ENCODE assay signal across 8 mouse cellular contexts in the genomic region with DNA sequence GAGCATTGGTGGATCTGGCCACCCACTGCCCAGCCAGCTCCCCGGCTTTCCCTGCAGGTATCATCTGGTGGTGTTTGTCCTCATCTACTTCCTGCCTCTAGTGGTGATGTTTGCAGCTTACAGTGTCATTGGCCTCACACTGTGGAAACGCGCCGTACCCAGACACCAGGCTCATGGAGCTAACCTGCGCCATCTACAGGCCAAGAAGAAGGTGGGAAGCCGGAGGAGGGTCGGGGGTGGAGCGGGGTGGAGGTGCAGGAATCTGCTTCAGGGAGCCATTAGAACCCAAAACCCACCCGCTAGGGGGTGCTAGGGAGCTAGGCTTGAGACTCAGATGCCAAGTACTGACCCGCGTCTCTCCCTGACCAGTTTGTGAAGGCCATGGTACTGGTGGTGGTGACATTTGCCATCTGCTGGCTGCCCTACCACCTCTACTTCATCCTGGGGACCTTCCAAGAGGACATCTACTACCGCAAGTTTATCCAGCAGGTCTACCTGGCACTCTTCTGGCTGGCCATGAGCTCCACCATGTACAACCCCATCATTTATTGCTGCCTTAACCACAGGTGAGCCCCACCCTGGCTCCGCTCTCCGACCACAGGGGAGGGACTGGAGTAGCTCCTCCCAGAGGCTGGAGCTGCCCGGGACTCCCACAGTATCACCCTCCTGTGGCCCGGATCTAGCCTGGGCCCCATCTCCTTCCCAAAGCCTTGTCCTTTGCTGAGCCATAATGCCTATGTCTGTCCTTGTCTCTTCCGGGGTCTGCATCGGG. TPM values are rescaled to one million over a fixed set of nuclear protein-coding genes. Genes with fewer than 3 reads are reported as not detected.
DNase-seq lines count a peak whose midpoint lies in the region; ATAC-seq and TF ChIP-seq lines count a peak whose summit lies in the region.

No protein-coding gene starts in this region.

- H3K9me3 ChIP-seq in liver, embryonic 11.5 days (ENCODE audit: control insufficient read depth, low read length) = no peaks in the 10 kb centered on the region
- no peaks in the 10 kb centered on the region for H3K9me3 ChIP-seq in stomach, postnatal 0 days (ENCODE audit: control insufficient read depth, low read length)

- H3K4me3 ChIP-seq in liver, embryonic 11.5 days (ENCODE audit: low read depth, low read length) = no peak overlapping the region
- H3K4me3 ChIP-seq in stomach, postnatal 0 days (ENCODE audit: low read depth, low read length) = no peak overlapping the region

- 16% methylated on average over 18 of the region's 18 CpGs for WGBS in liver, embryonic 11.5 days
- WGBS in stomach, postnatal 0 days = 17% methylated on average over 18 of the region's 18 CpGs

- peak; percentile 88 for ATAC-seq in liver, embryonic 11.5 days (replicated peaks; ENCODE audit: low FRiP score)
- ATAC-seq in stomach, postnatal 0 days (ENCODE audit: low FRiP score, low TSS enrichment) = peak; percentile 84

- DNase-seq in A20 (ENCODE audit: low read depth, low spot score) (peak; percentile 87), adipocyte (ENCODE audit: low spot score) (peak; percentile 64)
- DNase-seq in embryo, embryonic 10 days (ENCODE audit: low spot score) = peak; percentile 92
- peak; percentile 19 to 20 for DNase-seq in heart, adult 9 months (ENCODE audit: low spot score in 2 of 2)
- DNase-seq in kidney, adult 9 months = peak; percentile 67
- DNase-seq in liver, embryonic 11.5 days (ENCODE audit: low spot score) = peak; percentile 85
- peak; percentile 82 for DNase-seq in naive thymus-derived CD4-positive, alpha-beta T cell, adult 2 months (ENCODE audit: low read depth)
- DNase-seq in stomach, postnatal 0 days (ENCODE audit: low spot score) = peak; percentile 84

- no peak overlapping the region for H3K27ac ChIP-seq in liver, embryonic 11.5 days (ENCODE audit: low read depth, low read length)
- no peak overlapping the region for H3K27ac ChIP-seq in stomach, postnatal 0 days (replicated peaks)

- H3K4me1 ChIP-seq in liver, embryonic 11.5 days (replicated peaks; ENCODE audit: control insufficient read depth, insufficient read depth, low read length) = peaks cover 4% of the 10 kb centered on the region; the same call in 1 of the 2 replicates
- no peaks in the 10 kb centered on the region for H3K4me1 ChIP-seq in stomach, postnatal 0 days (replicated peaks; ENCODE audit: control insufficient read depth, insufficient read depth)

- H3K27me3 ChIP-seq in liver, embryonic 11.5 days (replicated peaks; ENCODE audit: control insufficient read depth, insufficient read depth, low read length) = no peaks in the 10 kb centered on the region; the same call in 1 of the 2 replicates
- no peaks in the 10 kb centered on the region for H3K27me3 ChIP-seq in stomach, postnatal 0 days (ENCODE audit: control insufficient read depth, insufficient read depth, low read length)

- H3K4me2 ChIP-seq in liver, embryonic 11.5 days = peak overlapping the region; percentile 31
- H3K4me2 ChIP-seq in stomach, postnatal 0 days (replicated peaks; ENCODE audit: low read depth) = no peak overlapping the region

- TF ChIP-seq EP300 in stomach, postnatal 0 days (optimal IDR thresholded peaks at IDR 0.05) = no peak

- peak; percentile 85 for TF ChIP-seq CTCF in stomach, postnatal 0 days (IDR thresholded peaks at IDR 0.05; ENCODE audit: low read depth)

- no peak overlapping the region for H3K9ac ChIP-seq in liver, embryonic 11.5 days (ENCODE audit: low read depth, low read length)
- no peak overlapping the region for H3K9ac ChIP-seq in stomach, postnatal 0 days (ENCODE audit: low read length)

- no peaks in the 10 kb centered on the region for H3K36me3 ChIP-seq in liver, embryonic 11.5 days (ENCODE audit: control insufficient read depth, insufficient read depth, low read length)
- no peaks in the 10 kb centered on the region for H3K36me3 ChIP-seq in stomach, postnatal 0 days (ENCODE audit: control insufficient read depth, insufficient read depth, low read length)

RNA-seq across cellular contexts. Expression of a gene that starts 9.1 kb away (rescaled TPM):
- not detected in 2 replicates for polyA plus RNA-seq in liver, embryonic 11.5 days (2014; fragmentation: Nextera tagmentation; extraction: Ambion mirVana)
- polyA plus RNA-seq in stomach, postnatal 0 days (2015; fragmentation: Nextera tagmentation; extraction: Ambion mirVana) = 1.3 and 1.6 TPM in 2 replicates

RNA-seq across cellular contexts. Expression of a gene that starts 30.2 kb away (rescaled TPM):
- 13.8 and 14.1 TPM in 2 replicates for polyA plus RNA-seq in liver, embryonic 11.5 days (2014; fragmentation: Nextera tagmentation; extraction: Ambion mirVana)
- 97.4 and 112 TPM in 2 replicates for polyA plus RNA-seq in stomach, postnatal 0 days (2015; fragmentation: Nextera tagmentation; extraction: Ambion mirVana)

Comparison
In these comparisons a context has a peak if more than half of its experiments do, and no peak if none do; other contexts are left out.
1. DNase-seq: peak in every context shown above with its lines; median percentile 92 in embryo, embryonic 10 days; 87 in A20; 85 in liver, embryonic 11.5 days; 84 in stomach, postnatal 0 days; 82 in naive thymus-derived CD4-positive, alpha-beta T cell, adult 2 months; 67 in kidney, adult 9 months; 64 in adipocyte; 20 in heart, adult 9 months.